Mouse (Mus musculus): ENCODE measurements around the gene Tgm2. TPM values are rescaled to one million over a fixed set of nuclear protein-coding genes. Genes with fewer than 3 reads are reported as not detected.

Gene Tgm2
- polyA plus RNA-seq (2012; rRNA removed): 41.9 and 44.6 TPM in 2 replicates
- 34.6 and 37.7 TPM in 2 replicates for polyA plus RNA-seq (2014; fragmentation: Nextera tagmentation; extraction: Ambion mirVana)

- Histone ChIP-seq H3K9ac (replicated peaks) (peak within 1 kb of the TSS; percentile 85), H3K36me3 (replicated peaks; ENCODE audit: control insufficient read depth, insufficient read depth, low read depth) (peaks cover 17% of the 10 kb centered on the region), H3K4me3 (ENCODE audit: insufficient read depth in 1 of 2, low read depth in 2 of 2, low read length in 2 of 2) (peak within 1 kb of the TSS; percentile 69 to 75), H3K9me3 (ENCODE audit: control insufficient read depth, low read length) (peaks cover 4% of the 10 kb centered on the region), H3K27me3 (ENCODE audit: control insufficient read depth, insufficient read depth, low read length) (no peaks in the 10 kb centered on the region), H3K27ac (peak within 1 kb of the TSS; percentile 97), H3K4me1 (replicated peaks; ENCODE audit: control insufficient read depth in 2 of 2, insufficient read depth in 2 of 2, low read length in 1 of 2) (peaks cover 36 to 42% of the 10 kb centered on the region in 2 experiments), H3K4me2 (ENCODE audit: low read depth) (peak within 1 kb of the TSS; percentile 94)
- WGBS (ENCODE audit: insufficient replicate concordance): 1% methylated on average over 33 of the region's 33 CpGs
- peak; percentile 84 to 85 (median 84) for DNase-seq (ENCODE audit: low read depth in 3 of 3, low spot score in 3 of 3)
- ATAC-seq (ENCODE audit: insufficient read depth): peak; percentile 55
- TF ChIP-seq EP300 (IDR thresholded peaks at IDR 0.05; ENCODE audit: low read depth): no peak
- peak; percentile 86 for TF ChIP-seq CTCF (IDR thresholded peaks at IDR 0.05; ENCODE audit: low read depth)
Observed at GRCm38 (mm10) chr2:158146223-158146622, at the start of gene Tgm2. TSS of gene Tgm2 (minus strand) at chr2:158146436.

- Histone ChIP-seq H3K27me3 (ENCODE audit: control insufficient read depth, insufficient read depth, low read length) (no peaks in the 10 kb centered on the region), H3K4me1 (replicated peaks; ENCODE audit: control insufficient read depth in 2 of 2, insufficient read depth in 2 of 2, low read length in 1 of 2) (no peaks in the 10 kb centered on the region; a peak in 1 of 4 replicates), H3K4me2 (ENCODE audit: low read depth) (no peak overlapping the region), H3K9ac (replicated peaks) (no peak overlapping the region), H3K9me3 (ENCODE audit: control insufficient read depth, low read length) (no peaks in the 10 kb centered on the region), H3K27ac (no peak overlapping the region), H3K36me3 (replicated peaks; ENCODE audit: control insufficient read depth, insufficient read depth, low read depth) (no peaks in the 10 kb centered on the region), H3K4me3 (ENCODE audit: insufficient read depth in 1 of 2, low read depth in 2 of 2, low read length in 2 of 2) (no peak overlapping the region)
- no peak for ATAC-seq (ENCODE audit: insufficient read depth)
- 35% methylated on average over 10 of the region's 10 CpGs for WGBS (ENCODE audit: insufficient replicate concordance)
- DNase-seq (ENCODE audit: low read depth in 3 of 3, low spot score in 3 of 3): peak in 2 of 3 experiments; percentile 32 to 42
- TF ChIP-seq EP300 (IDR thresholded peaks at IDR 0.05; ENCODE audit: low read depth) (no peak), CTCF (IDR thresholded peaks at IDR 0.05; ENCODE audit: low read depth) (peak; percentile 82)
Observed at GRCm38 (mm10) chr2:158194945-158195640, 48.9 kb upstream of the Tgm2 start.

- DNase-seq (ENCODE audit: low read depth in 3 of 3, low spot score in 3 of 3) (no peak), ATAC-seq (ENCODE audit: insufficient read depth) (no peak)
- Histone ChIP-seq H3K9ac (replicated peaks) (no peak overlapping the region), H3K4me3 (ENCODE audit: insufficient read depth in 1 of 2, low read depth in 2 of 2, low read length in 2 of 2) (no peak overlapping the region), H3K27ac (no peak overlapping the region), H3K36me3 (replicated peaks; ENCODE audit: control insufficient read depth, insufficient read depth, low read depth) (no peaks in the 10 kb centered on the region), H3K4me2 (ENCODE audit: low read depth) (no peak overlapping the region), H3K4me1 (replicated peaks; ENCODE audit: control insufficient read depth in 2 of 2, insufficient read depth in 2 of 2, low read length in 1 of 2) (no peaks in the 10 kb centered on the region; a peak in 1 of 4 replicates), H3K9me3 (ENCODE audit: control insufficient read depth, low read length) (no peaks in the 10 kb centered on the region), H3K27me3 (ENCODE audit: control insufficient read depth, insufficient read depth, low read length) (no peaks in the 10 kb centered on the region; the same call in 1 of the 2 replicates)
- TF ChIP-seq EP300 (IDR thresholded peaks at IDR 0.05; ENCODE audit: low read depth) (no peak), CTCF (IDR thresholded peaks at IDR 0.05; ENCODE audit: low read depth) (no peak)
- WGBS (ENCODE audit: insufficient replicate concordance): 48% methylated on average over 10 of the region's 10 CpGs
Observed at GRCm38 (mm10) chr2:158193611-158194336, 47.5 kb upstream of the Tgm2 start.

GRCm38 (mm10) chr2:158191098-158191497 is 44.9 kb upstream of the Tgm2 start:
- 59% methylated on average over 7 of the region's 7 CpGs for WGBS (ENCODE audit: insufficient replicate concordance)
- Histone ChIP-seq H3K9ac (replicated peaks) (no peak overlapping the region), H3K4me3 (ENCODE audit: insufficient read depth in 1 of 2, low read depth in 2 of 2, low read length in 2 of 2) (no peak overlapping the region), H3K36me3 (replicated peaks; ENCODE audit: control insufficient read depth, insufficient read depth, low read depth) (no peaks in the 10 kb centered on the region), H3K4me2 (ENCODE audit: low read depth) (no peak overlapping the region), H3K27me3 (ENCODE audit: control insufficient read depth, insufficient read depth, low read length) (no peaks in the 10 kb centered on the region; the same call in 1 of the 2 replicates), H3K27ac (no peak overlapping the region), H3K9me3 (ENCODE audit: control insufficient read depth, low read length) (no peaks in the 10 kb centered on the region), H3K4me1 (replicated peaks; ENCODE audit: control insufficient read depth in 2 of 2, insufficient read depth in 2 of 2, low read length in 1 of 2) (no peaks in the 10 kb centered on the region; a peak in 1 of 4 replicates)
- no peak for ATAC-seq (ENCODE audit: insufficient read depth)
- TF ChIP-seq CTCF (IDR thresholded peaks at IDR 0.05; ENCODE audit: low read depth) (no peak), EP300 (IDR thresholded peaks at IDR 0.05; ENCODE audit: low read depth) (no peak)
- no peak for DNase-seq (ENCODE audit: low read depth in 3 of 3, low spot score in 3 of 3)

GRCm38 (mm10) chr2:158189451-158189850 is 43.2 kb upstream of the Tgm2 start:
- no peak overlapping the region for H3K4me2 ChIP-seq (ENCODE audit: low read depth)
- no peak for ATAC-seq (ENCODE audit: insufficient read depth)
- H3K4me3 ChIP-seq (ENCODE audit: insufficient read depth in 1 of 2, low read depth in 2 of 2, low read length in 2 of 2): no peak overlapping the region
- H3K27me3 ChIP-seq (ENCODE audit: control insufficient read depth, insufficient read depth, low read length): no peaks in the 10 kb centered on the region; the same call in 1 of the 2 replicates
- H3K27ac ChIP-seq: no peak overlapping the region
- DNase-seq (ENCODE audit: low read depth in 3 of 3, low spot score in 3 of 3): no peak
- no peaks in the 10 kb centered on the region for H3K9me3 ChIP-seq (ENCODE audit: control insufficient read depth, low read length)
- H3K36me3 ChIP-seq (replicated peaks; ENCODE audit: control insufficient read depth, insufficient read depth, low read depth): no peaks in the 10 kb centered on the region
- no peak for TF ChIP-seq CTCF (IDR thresholded peaks at IDR 0.05; ENCODE audit: low read depth)
- TF ChIP-seq EP300 (IDR thresholded peaks at IDR 0.05; ENCODE audit: low read depth): no peak
- H3K9ac ChIP-seq (replicated peaks): no peak overlapping the region
- WGBS (ENCODE audit: insufficient replicate concordance): 48% methylated on average over 11 of the region's 11 CpGs
- H3K4me1 ChIP-seq (replicated peaks; ENCODE audit: control insufficient read depth in 2 of 2, insufficient read depth in 2 of 2, low read length in 1 of 2): no peaks in the 10 kb centered on the region; a peak in 1 of 4 replicates

All from liver, embryonic 14.5 days (tissue).